Mouse (Mus musculus) liver, postnatal 0 days (tissue): Measurements from ENCODE around the gene Nprl3. TPM values are rescaled to one million over a fixed set of nuclear protein-coding genes. Genes with fewer than 3 reads are reported as not detected.

ENCODE experiments used
- ATAC-seq: fragments of 200-750 bp; cut with Nextera tagmentation; 2 replicates; pipeline ENCODE4 v1.8.0; 2017; ENCODE audit warnings: mild to moderate bottlenecking, moderate library complexity
- DNase-seq: peaks from one replicate; pipeline ENCODE4 v3.0.0-alpha.2; 2016
- H3K27ac ChIP-seq: fragments of 300-500 bp; sonication (generic); 2 replicates; pipeline ENCODE4 v1.5.1; 2014; ENCODE audit warnings: antibody characterized with exemption, moderate library complexity, mild to moderate bottlenecking, low read depth
- H3K27me3 ChIP-seq: fragments of 300-500 bp; sonication (generic); 2 replicates; pipeline ENCODE4 v1.6.1; 2014; ENCODE audit warnings: low read length, control low read depth, mixed read lengths; ENCODE audit not compliant: insufficient read depth
- H3K36me3 ChIP-seq: fragments of 300-500 bp; sonication (generic); replicated peaks from 2 replicates; pipeline ENCODE4 v1.6.1; 2014; ENCODE audit warnings: mild to moderate bottlenecking, control low read depth, low read length, moderate library complexity, mixed read lengths; ENCODE audit not compliant: insufficient read depth
- H3K4me1 ChIP-seq: fragments of 300-500 bp; sonication (generic); 2 replicates; pipeline ENCODE4 v1.6.1; 2014; ENCODE audit warnings: antibody characterized with exemption, mild to moderate bottlenecking, control low read depth; ENCODE audit not compliant: insufficient read depth
- H3K4me2 ChIP-seq: fragments of 300-500 bp; sonication (generic); 2 replicates; pipeline ENCODE4 v1.6.1; 2014; ENCODE audit warnings: low read depth, mild to moderate bottlenecking, low read length, moderate library complexity, mixed read lengths
- H3K4me3 ChIP-seq: fragments of 300-500 bp; sonication (generic); 2 replicates; pipeline ENCODE4 v1.5.1; 2014; ENCODE audit warnings: low read depth, low read length
- H3K9ac ChIP-seq: fragments of 300-500 bp; sonication (generic); replicated peaks from 2 replicates; pipeline ENCODE4 v1.6.1; 2014; ENCODE audit warnings: mild to moderate bottlenecking, moderate library complexity
- H3K9me3 ChIP-seq: fragments of 300-500 bp; sonication (generic); 2 replicates; pipeline ENCODE4 v1.6.1; 2016; ENCODE audit warnings: mild to moderate bottlenecking, control low read depth, low read length, mixed read lengths
- CTCF ChIP-seq: sonication (generic); IDR thresholded peaks from 2 replicates; pipeline ENCODE4 v1.5.1; 2016; ENCODE audit warnings: antibody characterized with exemption, low read depth
- EP300 ChIP-seq: IDR thresholded peaks from 2 replicates; pipeline ENCODE4 v1.6.1; 2016; ENCODE audit warnings: antibody characterized with exemption, low read depth, mild to moderate bottlenecking
- WGBS: fragments of 180-500 bp; shearing (Covaris S2); extraction: QIAGEN DNeasy Blood & Tissue Kit; methylation state at CpG from one replicate; pipeline ENCODE4 v1.1.7; 2014; ENCODE audit not compliant: insufficient replicate concordance; 5-methylcytosine and 5-hydroxymethylcytosine counted together
- polyA plus RNA-seq: library from polyadenylated mRNA; unstranded; fragments of >200 nt; fragmentation: Nextera tagmentation; extraction: Ambion mirVana; gene quantifications from 2 replicates; pipeline ENCODE4 v1.2.1, GENCODE M21; 2015

The Nprl3 gene
- polyA plus RNA-seq, 1 experiment from 2014 or later: 26.2 TPM

GRCm38 (mm10) chr11:32227041-32227440, 40.5 kb downstream of the Nprl3 start:
- DNase-seq: no peak
- 0 out of 2 replicates have a peak overlapping the region, but pooled peaks have one; percentile 8 for H3K27ac ChIP-seq
- peaks cover 31% of the 10 kb centered on the region for H3K4me1 ChIP-seq

DNA sequence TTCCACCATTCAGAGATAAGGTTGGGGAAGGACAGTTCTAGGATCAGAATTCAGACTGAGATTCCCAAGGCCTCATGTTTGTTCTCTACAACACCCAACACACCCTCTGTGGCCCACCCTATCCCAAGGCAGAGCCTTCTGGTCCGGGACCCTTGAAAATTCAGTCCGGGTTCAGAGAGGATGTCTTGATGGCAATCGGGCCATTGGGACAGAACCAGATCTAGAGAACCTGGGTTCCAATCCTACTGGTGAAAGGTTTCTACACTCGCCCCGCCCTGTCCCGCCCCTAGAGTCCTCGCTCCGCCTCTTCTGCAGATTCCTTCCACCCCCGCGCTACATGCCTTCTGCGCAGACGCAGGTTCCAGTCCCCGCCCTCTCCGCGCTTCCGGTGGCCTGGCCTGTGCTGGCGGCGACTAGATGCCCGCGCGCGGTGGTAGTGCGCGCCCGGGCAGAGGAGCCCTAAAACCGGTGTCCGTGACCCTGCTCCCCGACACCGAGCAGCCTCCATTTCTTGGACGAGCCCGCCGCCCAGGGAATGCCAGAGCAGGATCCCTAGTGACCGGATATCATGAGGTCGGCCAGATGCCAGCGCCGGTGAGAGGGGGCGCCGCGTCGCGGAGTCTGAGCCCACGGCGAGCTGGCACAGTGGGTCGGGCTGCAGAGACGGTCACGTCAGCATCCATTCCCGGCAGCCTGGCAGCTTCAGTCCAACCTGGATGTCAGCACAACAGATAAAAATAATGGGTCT, 41.2 kb downstream of the Nprl3 start, which contains the start of gene Mpg:
Gene Mpg, plus strand, starts transcription at position 382 of the 748 bp plus-strand sequence.
- Histone ChIP-seq H3K9me3 (no peaks in the 10 kb centered on the region), H3K9ac (peak within 1 kb of the TSS; percentile 89), H3K4me3 (peak within 1 kb of the TSS; percentile 81), H3K4me1 (peaks cover 33% of the 10 kb centered on the region), H3K4me2 (peak within 1 kb of the TSS; percentile 83), H3K27me3 (peaks cover 32% of the 10 kb centered on the region), H3K27ac (peak within 1 kb of the TSS; percentile 77), H3K36me3 (peaks cover 24% of the 10 kb centered on the region)
- no peak for TF ChIP-seq EP300
- TF ChIP-seq CTCF: no peak
- peak; percentile 90 for ATAC-seq
- WGBS: 2% methylated on average over 47 of the region's 47 CpGs
- DNase-seq: peak; percentile 96

More at GRCm38 (mm10) chr11:32227041-32227440, 40.5 kb downstream of the Nprl3 start:
- no peak for TF ChIP-seq CTCF
- no peak for TF ChIP-seq EP300
- H3K36me3 ChIP-seq: peaks cover 31% of the 10 kb centered on the region
- H3K4me2 ChIP-seq: peak overlapping the region; percentile 83
- no peaks in the 10 kb centered on the region for H3K9me3 ChIP-seq
- ATAC-seq: no peak
- peaks cover 25% of the 10 kb centered on the region for H3K27me3 ChIP-seq
- H3K4me3 ChIP-seq: peak overlapping the region; percentile 81
- WGBS: 42% methylated on average over 1 of the region's 1 CpGs
- peak overlapping the region; percentile 89 for H3K9ac ChIP-seq

GRCm38 (mm10) chr11:32225222-32226104, 42.0 kb downstream of the Nprl3 start:
- no peak for DNase-seq
- Histone ChIP-seq H3K27me3 (peaks cover 40% of the 10 kb centered on the region), H3K9me3 (no peaks in the 10 kb centered on the region), H3K4me1 (peaks cover 35% of the 10 kb centered on the region), H3K36me3 (peaks cover 16% of the 10 kb centered on the region), H3K4me3 (no peak overlapping the region), H3K27ac (peak overlapping the region; percentile 77), H3K4me2 (peak overlapping the region; percentile 83; the same call in 1 of the 2 replicates), H3K9ac (0 out of 2 replicates have a peak overlapping the region, but pooled peaks have one; percentile 11)
- TF ChIP-seq EP300: no peak
- no peak for TF ChIP-seq CTCF
- 44% methylated on average over 7 of the region's 7 CpGs for WGBS
- ATAC-seq: no peak

DNA sequence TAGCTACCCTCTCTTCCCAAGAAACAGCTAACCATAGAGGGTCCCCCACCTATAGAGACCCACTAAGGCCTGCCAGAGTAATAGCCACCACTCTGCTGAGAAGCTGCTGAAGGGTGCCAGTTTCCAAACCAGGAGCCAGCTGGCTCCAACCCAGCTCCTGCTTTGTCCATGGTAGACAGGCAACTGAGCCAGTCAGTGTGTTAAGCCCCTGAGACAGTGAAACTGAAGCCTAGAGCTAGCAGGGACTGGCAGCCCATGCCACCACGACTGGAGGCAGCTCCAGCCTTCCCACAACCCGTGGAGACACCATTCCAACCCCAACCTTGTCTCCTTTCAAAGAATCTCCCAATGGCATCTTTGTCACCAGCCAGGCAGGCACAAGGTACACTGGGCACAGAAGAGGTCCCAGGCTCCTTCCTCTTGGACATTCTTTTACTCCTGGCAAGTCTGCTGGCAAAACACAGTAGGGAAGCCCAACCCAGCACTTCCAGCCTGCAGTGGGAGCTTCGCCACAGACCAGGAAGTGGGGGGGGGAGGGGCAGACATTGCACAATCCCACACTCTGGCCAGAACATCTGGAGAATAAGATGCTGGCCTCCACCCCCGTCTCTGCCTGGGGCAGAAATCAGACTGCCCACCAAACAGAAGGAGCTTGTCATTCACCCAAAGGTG, 42.9 kb downstream of the Nprl3 start:
- WGBS: 6% methylated on average over 4 of the region's 4 CpGs
- ATAC-seq: no peak
- peak overlapping the region; percentile 77 for H3K27ac ChIP-seq
- H3K9ac ChIP-seq: 0 out of 2 replicates have a peak overlapping the region, but pooled peaks have one; percentile 11
- H3K36me3 ChIP-seq: peaks cover 8% of the 10 kb centered on the region
- H3K4me1 ChIP-seq: peaks cover 35% of the 10 kb centered on the region
- DNase-seq: peak; percentile 80
- H3K27me3 ChIP-seq: peaks cover 49% of the 10 kb centered on the region
- H3K4me2 ChIP-seq: no peak overlapping the region
- TF ChIP-seq CTCF: no peak
- TF ChIP-seq EP300: no peak
- H3K9me3 ChIP-seq: no peaks in the 10 kb centered on the region
- no peak overlapping the region for H3K4me3 ChIP-seq

- no peak for ATAC-seq
- no peak overlapping the region; the same call in 1 of the 2 replicates for H3K9ac ChIP-seq
- H3K27ac ChIP-seq: no peak overlapping the region
- no peak overlapping the region for H3K4me2 ChIP-seq
- no peak for DNase-seq
- 54% methylated on average over 4 of the region's 4 CpGs for WGBS
- TF ChIP-seq CTCF (0 out of 2 replicates have a peak, but pooled peaks have one; percentile 13), EP300 (no peak)
- peaks cover 35% of the 10 kb centered on the region for H3K4me1 ChIP-seq
- no peak overlapping the region for H3K4me3 ChIP-seq
- peaks cover 55% of the 10 kb centered on the region for H3K27me3 ChIP-seq
- H3K9me3 ChIP-seq: no peaks in the 10 kb centered on the region
- H3K36me3 ChIP-seq: no peaks in the 10 kb centered on the region
Measured at GRCm38 (mm10) chr11:32223297-32223967, 44.1 kb downstream of the Nprl3 start.
